Mouse (Mus musculus): Measurements from ENCODE around the gene Casp8. TPM values are rescaled to one million over a fixed set of nuclear protein-coding genes. Genes with fewer than 3 reads are reported as not detected.
A peak's percentile ranks its signal among the peaks of the same experiment; 100 is the strongest.
"Not testable (repeated sequence)": the region's sequence is repeated elsewhere in the genome, so short reads cannot be mapped to it uniquely, and the experiment has no call there.

The Casp8 gene
- total RNA-seq (2015; ENCODE audit: low replicate concordance) (31.0 and 39.4 TPM in 2 replicates), total RNA-seq (2017; ENCODE audit: low replicate concordance) (13.9 and 18.5 TPM in 2 replicates)

GRCm38 (mm10) chr1:58795291-58796058, at the start of gene Casp8:
Casp8 (plus strand) TSS chr1:58795374.
- ATAC-seq (replicated peaks; ENCODE audit: low FRiP score, poor library complexity, severe bottlenecking): peak; percentile 96

DNA sequence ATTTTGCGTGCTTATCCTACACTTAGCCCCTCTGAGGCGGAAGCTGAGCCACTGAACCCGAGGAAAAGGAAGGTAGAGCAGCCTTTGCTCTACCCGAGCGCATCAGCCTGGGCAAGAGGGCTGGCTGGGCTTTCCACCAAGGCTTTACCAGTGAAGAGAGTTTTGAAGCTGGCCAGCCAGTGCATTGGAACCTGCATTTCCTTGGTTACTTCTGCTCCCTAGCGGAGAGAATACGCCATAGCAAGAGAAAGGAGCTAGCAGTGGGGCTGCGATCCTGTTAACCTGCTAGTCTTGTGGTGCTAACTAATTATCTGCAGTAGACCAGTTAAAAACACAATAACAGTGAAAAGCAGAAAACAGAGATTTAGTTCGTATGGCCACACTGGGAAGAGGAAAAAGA, 48.3 kb upstream of the Casp8 start:
- 0 out of 2 replicates have a peak, but pooled peaks have one; percentile 54 for ATAC-seq (replicated peaks; ENCODE audit: low FRiP score, poor library complexity, severe bottlenecking)

GRCm38 (mm10) chr1:58759451-58759850, 35.7 kb upstream of the Casp8 start:
- ATAC-seq (replicated peaks; ENCODE audit: low FRiP score, poor library complexity, severe bottlenecking): no peak

- ATAC-seq (replicated peaks; ENCODE audit: low FRiP score, poor library complexity, severe bottlenecking): no peak
Measured at GRCm38 (mm10) chr1:58760581-58760980, 34.6 kb upstream of the Casp8 start.

DNA sequence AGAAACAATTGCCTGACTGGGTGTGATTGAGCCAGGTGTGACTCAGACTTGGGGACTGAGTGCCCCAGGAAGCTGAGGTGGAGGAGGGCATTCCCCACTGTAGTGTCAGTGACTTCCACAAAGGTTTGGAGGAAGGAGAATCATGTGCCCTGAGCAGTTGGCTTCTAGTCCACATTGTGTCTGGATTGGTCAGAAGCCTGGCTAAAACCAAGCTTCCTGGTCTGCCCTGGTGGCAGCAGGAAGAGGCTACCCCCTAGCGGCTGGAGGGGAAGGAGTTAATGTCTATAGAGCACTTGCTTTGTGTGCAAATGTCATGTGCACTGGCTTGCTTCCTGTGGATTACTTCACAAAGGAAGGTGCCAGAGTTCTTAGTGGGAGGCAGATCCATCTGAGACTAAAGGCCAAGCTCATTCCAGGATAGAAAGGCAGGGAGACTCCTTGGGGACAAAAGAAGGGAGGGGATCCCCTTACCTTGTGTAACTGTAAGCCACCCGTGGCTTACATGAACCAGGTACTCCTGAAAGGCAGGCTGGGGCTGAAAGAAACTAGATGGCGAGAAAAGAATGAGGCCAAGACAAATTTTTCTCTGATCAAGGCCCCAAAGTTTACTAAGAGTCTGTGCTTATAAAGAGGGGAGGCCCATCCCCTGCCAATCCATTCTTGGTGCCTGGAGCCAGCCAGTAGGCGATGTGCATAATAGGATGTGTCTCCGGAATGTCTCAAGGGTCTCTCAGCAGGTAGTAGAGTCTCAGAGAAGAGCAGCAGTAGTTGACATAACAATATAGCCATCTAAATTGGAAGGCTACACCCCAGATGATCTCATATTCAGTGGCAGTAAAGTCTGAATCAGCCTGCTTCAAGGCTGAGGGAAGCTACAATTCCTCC, 33.5 kb upstream of the Casp8 start:
- ATAC-seq (replicated peaks; ENCODE audit: low FRiP score, poor library complexity, severe bottlenecking): 0 out of 2 replicates have a peak, but pooled peaks have one; percentile 14

GRCm38 (mm10) chr1:58762576-58762975, 32.6 kb upstream of the Casp8 start:
- ATAC-seq (replicated peaks; ENCODE audit: low FRiP score, poor library complexity, severe bottlenecking): no peak

GRCm38 (mm10) chr1:58766446-58766845, 28.7 kb upstream of the Casp8 start:
- not testable (repeated sequence) for ATAC-seq (replicated peaks; ENCODE audit: low FRiP score, poor library complexity, severe bottlenecking)

GRCm38 (mm10) chr1:58769136-58769535, 26.0 kb upstream of the Casp8 start:
- ATAC-seq (replicated peaks; ENCODE audit: low FRiP score, poor library complexity, severe bottlenecking): no peak

DNA sequence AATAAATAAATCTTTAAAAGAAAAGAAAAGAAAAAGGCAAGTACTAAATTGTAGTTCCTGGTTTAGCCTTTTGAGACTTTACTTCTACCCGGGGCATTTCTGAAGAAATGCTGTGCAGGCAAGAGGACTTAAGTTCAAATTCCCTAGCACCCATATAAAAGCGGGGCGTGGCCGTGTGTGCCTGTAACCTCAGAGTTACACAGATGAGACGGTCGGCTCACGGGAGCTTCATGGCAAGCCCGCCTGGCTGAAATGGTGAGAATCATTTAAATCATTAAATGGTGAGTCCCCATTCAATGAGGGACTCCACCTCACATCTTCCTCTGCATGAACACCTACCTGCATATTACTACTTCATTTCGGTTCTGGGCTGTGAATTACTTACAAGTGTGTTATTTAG, 25.5 kb upstream of the Casp8 start:
- ATAC-seq (replicated peaks; ENCODE audit: low FRiP score, poor library complexity, severe bottlenecking): no peak

- 0 out of 2 replicates have a peak, but pooled peaks have one; percentile 39 for ATAC-seq (replicated peaks; ENCODE audit: low FRiP score, poor library complexity, severe bottlenecking)
Measured at GRCm38 (mm10) chr1:58770111-58770720, 25.0 kb upstream of the Casp8 start.

- no peak for ATAC-seq (replicated peaks; ENCODE audit: low FRiP score, poor library complexity, severe bottlenecking)
Measured at GRCm38 (mm10) chr1:58772084-58772483, 23.1 kb upstream of the Casp8 start.

GRCm38 (mm10) chr1:58773280-58773679, 21.9 kb upstream of the Casp8 start:
- ATAC-seq (replicated peaks; ENCODE audit: low FRiP score, poor library complexity, severe bottlenecking): no peak

GRCm38 (mm10) chr1:58773905-58774304, 21.3 kb upstream of the Casp8 start:
- ATAC-seq (replicated peaks; ENCODE audit: low FRiP score, poor library complexity, severe bottlenecking): no peak

GRCm38 (mm10) chr1:58775361-58775760, 19.8 kb upstream of the Casp8 start:
- ATAC-seq (replicated peaks; ENCODE audit: low FRiP score, poor library complexity, severe bottlenecking): no peak

DNA sequence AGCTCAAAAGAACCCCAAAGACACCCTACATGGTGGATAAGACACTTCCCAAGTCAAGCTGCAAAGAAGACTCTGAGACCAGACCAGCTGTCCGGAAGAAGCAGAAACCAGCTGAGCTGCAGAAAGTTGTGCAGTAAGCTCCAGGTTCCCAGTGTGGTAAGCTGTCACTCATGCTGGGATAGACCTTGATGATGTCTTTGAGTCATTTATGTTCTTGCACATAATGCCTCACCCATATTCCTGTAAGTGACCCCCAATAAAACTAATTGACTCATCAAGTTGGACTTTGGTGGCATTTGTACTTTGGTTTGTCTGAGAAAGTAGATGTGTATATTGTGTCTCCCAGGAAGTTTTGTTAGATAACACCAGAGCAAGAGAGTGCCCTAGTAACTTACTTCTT, 17.6 kb upstream of the Casp8 start:
- ATAC-seq (replicated peaks; ENCODE audit: low FRiP score, poor library complexity, severe bottlenecking): no peak

DNA sequence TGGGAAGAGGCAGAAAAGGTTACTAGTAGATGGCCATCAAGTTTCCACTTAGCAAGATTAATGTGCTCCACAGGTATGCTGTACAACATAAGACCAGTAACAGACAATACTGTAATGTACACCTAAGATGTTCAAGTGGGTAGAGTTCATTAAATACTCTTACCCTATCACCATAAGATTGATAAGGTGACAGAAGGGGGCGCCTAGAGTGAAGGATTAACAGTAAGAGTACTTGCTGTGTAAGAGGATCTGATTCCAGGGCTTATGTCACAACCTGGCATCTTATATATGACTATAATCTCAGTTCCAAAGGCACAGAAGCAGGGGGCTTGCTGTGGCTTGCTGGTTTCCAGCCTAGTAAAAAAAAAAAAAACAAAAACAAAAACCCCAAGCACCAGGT, 16.9 kb upstream of the Casp8 start:
- ATAC-seq (replicated peaks; ENCODE audit: low FRiP score, poor library complexity, severe bottlenecking): no peak

DNA sequence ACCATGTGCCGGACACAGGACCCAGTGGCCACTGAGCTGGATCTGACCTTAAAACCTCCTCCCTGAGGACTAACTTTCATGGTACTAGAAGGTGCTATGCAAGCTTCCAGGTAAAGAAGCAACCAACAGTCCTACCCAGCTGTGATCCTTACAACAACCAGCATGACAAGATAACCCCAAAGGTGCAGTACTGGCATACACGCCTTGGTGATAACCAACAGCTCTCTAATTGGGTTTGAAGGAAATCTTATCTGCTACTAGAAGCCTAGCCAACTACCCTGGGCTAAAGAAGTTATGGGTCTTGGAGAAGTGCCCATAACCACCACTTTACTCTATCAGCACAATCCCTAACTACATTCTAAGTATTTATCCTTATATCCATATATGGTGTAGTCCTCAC, 8.9 kb upstream of the Casp8 start:
- ATAC-seq (replicated peaks; ENCODE audit: low FRiP score, poor library complexity, severe bottlenecking): no peak

DNA sequence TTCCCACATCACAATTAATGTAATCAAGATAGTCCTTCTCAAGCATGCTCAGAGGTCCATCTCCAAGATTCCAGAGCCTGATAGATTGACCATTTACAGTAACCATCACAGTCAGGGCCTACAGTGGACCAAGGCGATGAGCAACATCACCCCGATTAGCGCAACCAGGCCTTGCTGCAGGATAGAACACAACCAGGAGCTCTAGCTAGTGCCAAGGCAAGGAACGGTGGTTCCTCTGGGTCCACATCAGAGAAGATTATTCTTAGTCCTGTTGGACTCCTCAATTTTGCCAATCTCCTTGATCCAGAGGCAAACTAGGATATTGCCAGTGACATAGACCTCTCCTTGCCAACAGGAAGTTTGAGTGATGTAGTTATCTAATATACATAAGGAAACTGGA, 6.8 kb upstream of the Casp8 start:
- ATAC-seq (replicated peaks; ENCODE audit: low FRiP score, poor library complexity, severe bottlenecking): no peak

DNA sequence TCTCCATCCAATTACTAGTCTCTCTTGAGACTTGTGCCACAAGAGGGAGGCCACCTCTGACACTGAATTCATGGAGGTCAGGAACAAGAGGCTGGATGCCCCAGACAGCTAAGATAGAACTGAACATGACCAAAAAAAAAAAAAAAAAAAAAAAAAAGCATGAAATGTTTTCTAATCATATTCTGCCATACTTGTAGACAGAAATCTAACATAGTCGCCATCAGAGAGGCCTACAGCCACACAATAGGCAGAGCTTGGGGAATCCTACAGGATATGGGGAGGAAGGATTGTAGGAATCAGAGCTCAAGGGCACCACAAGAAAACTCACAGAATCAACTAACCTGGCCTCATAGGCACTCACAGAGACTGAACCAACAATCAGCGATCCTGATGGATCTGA, 469 bp upstream of the Casp8 start:
- peak; percentile 11; the same call in 1 of the 2 replicates for ATAC-seq (replicated peaks; ENCODE audit: low FRiP score, poor library complexity, severe bottlenecking)

DNA sequence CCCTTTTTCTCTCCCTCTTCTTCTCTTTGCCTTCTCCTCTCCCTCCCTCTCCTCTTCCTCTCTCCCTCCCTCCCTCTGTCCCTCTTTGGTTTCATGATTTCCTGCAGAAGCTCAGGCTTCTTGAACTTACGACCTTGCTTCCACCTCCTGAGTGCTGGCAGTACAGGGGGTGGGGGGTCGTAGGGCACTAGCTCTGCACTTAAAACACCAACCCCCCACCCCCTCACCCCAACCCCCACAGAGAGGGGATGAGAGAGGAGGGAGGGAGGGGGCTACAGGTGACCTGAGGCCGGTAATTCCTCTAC, 837 bp downstream of the Casp8 start:
- ATAC-seq (replicated peaks; ENCODE audit: low FRiP score, poor library complexity, severe bottlenecking): no peak

Data from erythroid progenitor cell, adult 5-6 weeks (primary cell).